Mouse (Mus musculus): ENCODE data around the gene Sap30.
A peak's percentile ranks its signal among the peaks of the same experiment; 100 is the strongest.

Gene Sap30

GRCm38 (mm10) chr8:57436437-57436796 lies 51.2 kb downstream of the Sap30 start:
- no peak for DNase-seq (ENCODE audit: low spot score in 2 of 2)

GRCm38 (mm10) chr8:57435768-57436436 lies 51.8 kb downstream of the Sap30 start:
- peak in 1 of 2 experiments; percentile 16 for DNase-seq (ENCODE audit: low spot score in 2 of 2)

- peak in 1 of 2 experiments; percentile 14 for DNase-seq (ENCODE audit: low spot score in 2 of 2)
Measured at GRCm38 (mm10) chr8:57432802-57433201, 54.9 kb downstream of the Sap30 start.
